Mouse (Mus musculus): ENCODE measurements at regions not wholly inside any gene's neighbourhood (a gene's known extent, or its start where the extent isn't known, plus 50 kb on each side); places are given as distances from the start of the nearest gene placed in this dataset.

DNA sequence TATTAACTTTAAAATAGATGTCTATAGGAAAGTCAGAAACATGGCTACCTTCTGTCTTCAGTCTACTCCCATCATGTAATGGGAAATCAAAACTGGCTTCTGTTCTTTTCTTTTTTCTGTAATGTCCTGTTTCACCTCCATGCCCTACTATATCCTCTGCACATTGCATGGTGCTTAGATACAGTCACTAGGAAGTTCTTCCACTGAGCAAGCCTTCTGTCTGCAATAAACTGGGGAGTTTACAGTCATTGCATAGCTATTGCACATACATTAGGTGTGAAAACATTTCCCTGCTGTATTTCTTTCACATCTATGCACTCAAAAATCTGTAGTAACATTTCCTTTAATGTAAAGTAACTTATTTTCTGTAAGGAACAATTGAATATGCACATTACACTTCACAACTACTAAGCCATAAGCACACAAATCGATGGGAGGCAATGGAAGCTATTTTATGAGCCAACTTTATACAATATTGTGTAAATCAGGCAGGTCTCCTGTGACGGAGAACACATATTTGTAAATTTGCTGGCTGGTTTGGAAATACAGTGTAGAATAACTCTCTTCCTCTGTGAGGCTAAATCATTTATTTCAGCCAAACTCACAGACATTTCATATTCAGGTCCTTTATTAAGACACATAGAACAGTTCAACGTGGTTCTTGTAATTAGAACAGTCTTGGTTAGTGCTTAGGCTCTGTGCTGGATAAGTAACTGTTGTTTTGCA, 60.6 kb upstream of the Inhba start:
- H3K9me3 ChIP-seq (replicated peaks; ENCODE audit: control insufficient read depth, low read length), result no peaks in the 10 kb centered on the region
- H3K27me3 ChIP-seq (ENCODE audit: control insufficient read depth, insufficient read depth, low read depth, low read length), result no peaks in the 10 kb centered on the region
- H3K27ac ChIP-seq (ENCODE audit: low read length), result no peak overlapping the region
- H3K36me3 ChIP-seq (ENCODE audit: control insufficient read depth, insufficient read depth), result no peaks in the 10 kb centered on the region
- no peaks in the 10 kb centered on the region for H3K4me1 ChIP-seq (ENCODE audit: control insufficient read depth, low read depth, low read length)
- no peak overlapping the region for H3K9ac ChIP-seq (ENCODE audit: low read depth, low read length)
- no peak for ATAC-seq (ENCODE audit: low read depth)
- 48% methylated on average over 3 of the region's 3 CpGs for WGBS (ENCODE audit: insufficient replicate concordance)
- no peak overlapping the region for H3K4me3 ChIP-seq (ENCODE audit: low read depth, low read length)
- no peak overlapping the region for H3K4me2 ChIP-seq (ENCODE audit: low read depth, low read length)

Measured in liver, embryonic 16.5 days (tissue).